Mouse (Mus musculus) yolk sac, embryonic 10.5 days (tissue): ENCODE measurements at regions not wholly inside any gene's neighbourhood (a gene's known extent, or its start where the extent isn't known, plus 50 kb on each side); places are given as distances from the start of the nearest gene placed in this dataset.

Experiments
- DNase-seq: peaks from one replicate; pipeline ENCODE4 v3.0.0-alpha.2; 2017; ENCODE audit warnings: low spot score

DNA sequence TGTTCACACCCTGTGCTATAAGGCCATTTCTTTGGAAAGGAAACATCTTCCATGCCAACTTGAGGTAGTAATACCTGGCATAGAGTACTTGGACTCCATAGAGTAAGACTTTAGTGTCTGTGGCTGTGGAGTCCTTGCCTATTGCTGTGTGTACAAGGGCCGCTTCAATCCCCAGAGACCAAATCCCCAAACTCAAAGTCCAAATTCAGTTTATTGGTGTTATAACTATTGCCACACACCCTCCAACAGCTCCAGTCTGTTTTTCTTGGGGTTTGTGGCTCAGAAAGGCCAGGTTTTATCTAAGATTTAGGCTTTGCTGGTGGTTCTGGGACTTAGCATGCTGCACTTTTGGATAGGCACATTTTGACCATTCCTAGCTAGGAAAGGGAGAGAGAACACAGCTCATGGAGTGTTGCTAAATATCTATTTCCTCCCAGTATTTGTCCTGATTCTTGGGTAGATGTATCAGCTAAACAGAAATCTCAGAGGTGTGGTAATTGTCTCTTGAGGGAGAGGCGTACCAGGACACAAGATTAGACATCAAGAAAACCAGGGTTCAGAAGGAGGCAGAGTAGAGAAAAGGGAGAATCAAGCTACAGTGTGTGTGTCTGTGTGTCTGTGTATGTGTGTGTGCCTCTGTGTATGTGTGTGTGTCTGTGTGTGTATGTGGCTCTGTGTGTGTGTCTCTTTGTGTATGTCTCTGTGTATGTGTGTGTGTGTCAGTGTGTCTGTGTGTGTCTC, 65.3 kb upstream of the Parp11 start:
- no peak for DNase-seq

DNA sequence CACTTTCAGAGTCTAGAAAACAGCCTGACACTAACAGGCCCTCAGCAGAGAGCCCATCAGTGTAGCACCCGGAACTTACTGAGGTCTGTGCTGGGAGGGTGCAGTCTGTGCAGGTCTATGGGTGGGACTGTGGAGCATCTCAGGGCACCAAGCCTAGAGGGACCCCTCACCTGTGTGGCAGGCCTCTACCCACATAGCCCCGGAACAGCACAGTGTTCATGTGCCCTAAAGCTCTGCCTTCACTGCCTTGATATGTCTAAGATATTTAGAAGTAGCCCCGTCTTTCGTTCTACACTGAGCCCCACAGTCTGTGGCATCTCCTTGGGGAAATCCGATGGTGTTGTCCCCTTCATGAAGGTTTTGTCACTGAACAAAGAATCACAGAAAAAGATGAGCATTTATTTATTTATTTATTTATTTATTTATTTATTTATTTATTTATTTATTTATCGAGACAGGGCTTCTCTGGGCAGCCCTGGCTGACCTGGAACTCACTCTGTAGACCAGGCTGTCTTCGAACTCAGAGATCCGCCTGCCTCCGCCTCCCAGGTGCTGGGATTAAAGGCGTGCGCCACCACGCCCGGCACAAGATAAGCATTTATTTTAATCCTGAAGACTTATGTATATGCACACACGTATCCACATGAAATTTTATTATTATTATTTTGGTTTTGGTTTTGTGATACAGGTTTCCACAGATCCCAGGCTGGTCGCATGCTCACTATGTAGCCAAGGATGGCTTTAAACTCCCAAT, 55.2 kb upstream of the Parp11 start:
- no peak for DNase-seq

DNA sequence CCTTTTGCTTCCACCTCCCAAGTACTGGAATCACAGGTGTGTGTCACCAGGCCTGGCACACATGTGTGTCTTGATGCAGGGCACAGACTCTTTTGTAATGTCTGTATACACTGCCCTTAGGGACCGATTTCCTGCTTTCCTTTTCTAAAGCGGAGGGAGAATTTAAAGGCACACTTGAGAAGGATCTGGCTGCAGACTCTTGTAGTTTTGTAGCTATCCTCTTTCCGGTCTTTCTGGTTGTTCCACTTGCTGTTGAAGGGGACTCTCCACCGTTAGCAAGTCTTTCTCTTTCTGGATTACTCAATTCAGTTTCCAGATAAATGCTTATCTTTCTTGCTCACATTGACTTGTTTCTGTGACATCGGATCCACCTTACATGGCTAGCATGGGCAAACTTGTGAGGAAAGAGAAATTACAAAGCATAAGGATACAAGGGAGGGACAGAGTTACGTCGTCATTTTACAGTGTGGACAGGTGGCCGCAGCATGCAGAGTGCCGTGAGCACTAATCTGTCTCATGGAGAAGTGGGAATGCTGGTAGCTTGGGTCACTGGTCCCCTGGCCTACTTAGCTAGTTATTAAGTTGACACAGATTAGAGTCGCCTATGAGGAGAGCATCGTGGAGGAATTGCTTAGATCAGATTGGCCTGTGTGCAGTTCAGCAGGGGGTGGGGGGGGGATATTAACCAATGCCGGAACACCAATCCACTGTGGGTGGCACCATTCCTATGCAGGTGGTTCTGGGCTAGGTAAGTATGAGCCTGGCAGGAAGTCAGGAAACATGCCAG, 54.4 kb upstream of the Parp11 start:
- DNase-seq: no peak

- DNase-seq: no peak
These were observed 53.9 kb upstream of the Parp11 start for GRCm38 (mm10) chr6:127392799-127393172.

DNA sequence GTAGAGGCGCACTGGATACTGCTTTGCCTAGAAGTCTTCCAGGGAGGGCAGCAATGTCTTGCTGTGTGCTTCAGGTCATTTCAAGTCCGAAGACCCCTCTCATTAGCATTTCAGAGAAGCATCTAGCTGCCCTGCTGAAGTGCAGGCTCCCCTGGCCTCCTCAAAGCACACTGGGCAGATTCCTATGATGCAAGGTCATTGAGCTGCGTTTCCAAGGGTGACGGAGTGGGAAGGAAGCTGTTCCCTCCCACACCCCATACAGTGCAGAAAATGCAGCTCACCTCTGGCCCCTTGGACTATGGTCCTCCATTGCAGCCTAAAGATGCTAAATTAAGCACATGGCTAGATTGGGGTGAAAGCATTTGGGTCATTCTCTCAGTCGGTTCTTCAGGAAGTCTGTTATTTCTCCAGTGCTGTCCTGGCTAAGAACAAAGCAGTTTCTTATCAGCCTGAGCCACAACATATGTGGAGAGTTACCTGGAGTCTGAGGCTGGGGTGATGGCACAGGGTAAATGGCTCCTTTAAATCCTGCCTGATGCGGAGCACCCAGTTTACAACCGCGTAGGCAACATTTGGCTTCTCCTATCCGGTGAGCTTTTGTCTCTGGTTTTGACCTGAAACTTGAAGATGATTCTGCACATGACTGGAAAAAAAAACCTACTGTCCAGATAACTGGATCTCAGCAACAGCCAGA, 52.6 kb upstream of the Parp11 start:
- DNase-seq: no peak
